Mouse (Mus musculus): ENCODE results near the gene Dtx2. TPM values are rescaled to one million over a fixed set of nuclear protein-coding genes. Genes with fewer than 3 reads are reported as not detected.
"Not testable (repeated sequence)": the region's sequence is repeated elsewhere in the genome, so short reads cannot be mapped to it uniquely, and the experiment has no call there.

The Dtx2 gene
- polyA plus RNA-seq, 1 experiment = 10.6 TPM

- DNase-seq (ENCODE audit: extremely low spot score in 1 of 2, low spot score in 1 of 2) = no peak
These were observed 24.1 kb downstream of the Dtx2 start for GRCm38 (mm10) chr5:136018726-136019125.

GRCm38 (mm10) chr5:136019907-136020306 lies 25.3 kb downstream of the Dtx2 start:
- DNase-seq (ENCODE audit: extremely low spot score in 1 of 2, low spot score in 1 of 2) = no peak

- no peak for DNase-seq (ENCODE audit: extremely low spot score in 1 of 2, low spot score in 1 of 2)
These were observed 31.1 kb downstream of the Dtx2 start for GRCm38 (mm10) chr5:136025712-136026111.

GRCm38 (mm10) chr5:136026859-136027258 lies 32.3 kb downstream of the Dtx2 start:
- DNase-seq (ENCODE audit: extremely low spot score in 1 of 2, low spot score in 1 of 2) = peak in 1 of 2 experiments; percentile 33

GRCm38 (mm10) chr5:136027612-136028311 lies 33.2 kb downstream of the Dtx2 start:
- no peak for DNase-seq (ENCODE audit: extremely low spot score in 1 of 2, low spot score in 1 of 2)

GRCm38 (mm10) chr5:136034868-136035267 lies 40.3 kb downstream of the Dtx2 start:
- DNase-seq (ENCODE audit: extremely low spot score in 1 of 2, low spot score in 1 of 2) = no peak

- DNase-seq (ENCODE audit: extremely low spot score in 1 of 2, low spot score in 1 of 2) = no peak
These were observed 40.7 kb downstream of the Dtx2 start for GRCm38 (mm10) chr5:136035285-136035684.

GRCm38 (mm10) chr5:136036667-136037066 lies 42.1 kb downstream of the Dtx2 start:
- DNase-seq (ENCODE audit: extremely low spot score in 1 of 2, low spot score in 1 of 2) = no peak

GRCm38 (mm10) chr5:136038258-136039214 lies 43.9 kb downstream of the Dtx2 start, which contains the start of gene Upk3b:
Gene Upk3b (plus strand): TSS chr5:136038496.
- DNase-seq (ENCODE audit: extremely low spot score in 1 of 2, low spot score in 1 of 2) = no peak

GRCm38 (mm10) chr5:136040210-136040609 lies 45.6 kb downstream of the Dtx2 start:
- DNase-seq (ENCODE audit: extremely low spot score in 1 of 2, low spot score in 1 of 2) = no peak

GRCm38 (mm10) chr5:136041260-136041659 lies 46.7 kb downstream of the Dtx2 start:
- DNase-seq (ENCODE audit: extremely low spot score in 1 of 2, low spot score in 1 of 2) = no peak

- DNase-seq (ENCODE audit: extremely low spot score in 1 of 2, low spot score in 1 of 2) = no peak
These were observed 47.1 kb downstream of the Dtx2 start for GRCm38 (mm10) chr5:136041666-136042065.

GRCm38 (mm10) chr5:136044865-136045264 lies 50.3 kb downstream of the Dtx2 start:
- no peak for DNase-seq (ENCODE audit: extremely low spot score in 1 of 2, low spot score in 1 of 2)

GRCm38 (mm10) chr5:136045408-136045807 lies 50.8 kb downstream of the Dtx2 start:
- DNase-seq (ENCODE audit: extremely low spot score in 1 of 2, low spot score in 1 of 2) = no peak

GRCm38 (mm10) chr5:136045987-136046386 lies 51.4 kb downstream of the Dtx2 start:
- DNase-seq (ENCODE audit: extremely low spot score in 1 of 2, low spot score in 1 of 2) = peak in 1 of 2 experiments; percentile 92

GRCm38 (mm10) chr5:136048541-136048940 lies 53.9 kb downstream of the Dtx2 start:
- not testable (repeated sequence) for DNase-seq (ENCODE audit: extremely low spot score in 1 of 2, low spot score in 1 of 2)

GRCm38 (mm10) chr5:136049926-136050325 lies 55.3 kb downstream of the Dtx2 start:
- no peak for DNase-seq (ENCODE audit: extremely low spot score in 1 of 2, low spot score in 1 of 2)

- peak; percentile 14 to 30 for DNase-seq (ENCODE audit: extremely low spot score in 1 of 2, low spot score in 1 of 2)
These were observed 56.9 kb downstream of the Dtx2 start for GRCm38 (mm10) chr5:136051231-136052085.

GRCm38 (mm10) chr5:136052861-136053655 lies 58.5 kb downstream of the Dtx2 start:
- DNase-seq (ENCODE audit: extremely low spot score in 1 of 2, low spot score in 1 of 2) = no peak

All from frontal cortex, adult 2 months (tissue).